Mouse (Mus musculus) ovary, postnatal 10 days (tissue): ENCODE data around the gene Hoxb9.

Source experiments
- DNase-seq: peaks from one replicate; pipeline ENCODE4 v3.0.0; 2022; ENCODE audit warnings: low spot score

Gene Hoxb9

DNA sequence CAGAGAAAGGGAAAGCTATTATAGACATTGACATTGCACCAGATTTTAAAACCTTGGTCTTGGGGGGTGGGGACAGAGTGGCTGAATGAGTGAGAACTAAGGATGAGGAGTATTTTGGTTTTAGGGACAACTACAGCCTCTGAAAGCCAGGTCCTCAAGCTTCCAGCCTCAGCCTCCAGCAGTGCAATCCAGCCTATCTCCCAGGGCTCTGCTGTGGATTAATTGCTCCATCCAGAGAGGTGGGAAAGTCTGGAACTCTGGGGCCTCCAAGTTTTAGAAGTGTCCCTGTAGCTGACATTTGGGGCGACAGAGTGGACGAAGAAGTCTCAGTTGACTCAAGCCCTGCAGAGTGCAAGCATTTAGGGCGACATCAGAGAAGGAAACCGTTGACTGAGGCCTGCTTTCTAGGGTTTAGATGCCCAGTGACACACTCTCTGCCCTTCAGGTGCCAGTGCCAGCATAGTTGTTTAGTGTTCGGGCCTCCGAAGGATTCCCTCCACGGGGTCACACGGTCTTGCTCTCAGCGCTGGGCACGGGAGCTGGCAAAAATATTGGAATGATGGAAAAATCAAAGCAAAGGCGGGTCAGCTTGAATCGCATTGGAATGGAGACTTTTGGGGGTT, 42.7 kb downstream of the Hoxb9 start:
- DNase-seq = no peak

DNA sequence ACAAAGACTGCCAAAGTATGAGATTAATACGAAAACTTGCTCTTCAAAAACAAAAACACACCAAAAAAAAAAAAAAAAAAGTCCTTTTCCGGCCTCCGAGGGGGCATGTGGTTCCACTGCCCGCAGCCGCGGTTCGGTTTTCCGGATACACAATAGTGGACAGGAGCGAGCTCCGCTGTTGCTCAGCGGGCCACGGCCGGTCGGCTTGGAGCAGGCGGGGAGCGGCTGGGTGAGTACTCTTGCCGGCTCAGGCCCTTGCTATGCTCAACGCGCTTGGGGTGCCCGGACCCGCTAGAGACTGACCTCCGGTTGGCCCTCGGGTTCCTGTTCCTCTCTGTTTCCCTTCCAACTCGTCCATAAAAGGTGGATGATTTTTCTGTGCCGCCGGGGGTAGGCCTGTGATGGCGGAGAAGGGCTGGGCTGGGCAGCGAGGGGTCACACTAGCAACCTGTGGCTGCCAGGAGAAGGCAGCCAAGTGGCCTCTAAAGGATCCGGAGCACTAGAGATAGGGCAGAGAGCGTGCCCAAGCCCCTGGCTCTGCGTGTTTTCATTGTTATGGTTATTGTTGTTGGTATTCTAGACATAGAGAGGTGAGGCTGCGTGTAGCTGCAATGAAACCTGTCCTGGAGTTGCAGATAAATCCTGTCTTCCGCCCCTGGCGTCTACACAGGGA, 43.5 kb downstream of the Hoxb9 start:
- no peak for DNase-seq

DNA sequence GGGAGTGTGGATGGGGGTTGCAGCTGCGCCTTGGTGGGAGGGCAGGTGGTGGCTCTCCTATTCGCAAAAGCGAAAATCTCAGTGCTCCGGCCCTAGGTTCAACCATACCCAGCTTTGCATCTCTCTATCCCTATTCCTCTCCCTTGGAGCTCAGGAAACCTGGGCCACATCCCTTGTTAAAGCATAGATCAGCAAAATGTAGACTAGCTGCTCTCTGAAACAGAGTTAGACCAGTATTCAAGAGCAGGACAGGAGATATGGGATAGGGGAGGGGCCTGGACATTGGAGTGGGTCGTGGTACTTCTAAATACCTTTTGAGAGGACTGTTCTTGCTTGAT, 44.1 kb downstream of the Hoxb9 start:
- DNase-seq = no peak

DNA sequence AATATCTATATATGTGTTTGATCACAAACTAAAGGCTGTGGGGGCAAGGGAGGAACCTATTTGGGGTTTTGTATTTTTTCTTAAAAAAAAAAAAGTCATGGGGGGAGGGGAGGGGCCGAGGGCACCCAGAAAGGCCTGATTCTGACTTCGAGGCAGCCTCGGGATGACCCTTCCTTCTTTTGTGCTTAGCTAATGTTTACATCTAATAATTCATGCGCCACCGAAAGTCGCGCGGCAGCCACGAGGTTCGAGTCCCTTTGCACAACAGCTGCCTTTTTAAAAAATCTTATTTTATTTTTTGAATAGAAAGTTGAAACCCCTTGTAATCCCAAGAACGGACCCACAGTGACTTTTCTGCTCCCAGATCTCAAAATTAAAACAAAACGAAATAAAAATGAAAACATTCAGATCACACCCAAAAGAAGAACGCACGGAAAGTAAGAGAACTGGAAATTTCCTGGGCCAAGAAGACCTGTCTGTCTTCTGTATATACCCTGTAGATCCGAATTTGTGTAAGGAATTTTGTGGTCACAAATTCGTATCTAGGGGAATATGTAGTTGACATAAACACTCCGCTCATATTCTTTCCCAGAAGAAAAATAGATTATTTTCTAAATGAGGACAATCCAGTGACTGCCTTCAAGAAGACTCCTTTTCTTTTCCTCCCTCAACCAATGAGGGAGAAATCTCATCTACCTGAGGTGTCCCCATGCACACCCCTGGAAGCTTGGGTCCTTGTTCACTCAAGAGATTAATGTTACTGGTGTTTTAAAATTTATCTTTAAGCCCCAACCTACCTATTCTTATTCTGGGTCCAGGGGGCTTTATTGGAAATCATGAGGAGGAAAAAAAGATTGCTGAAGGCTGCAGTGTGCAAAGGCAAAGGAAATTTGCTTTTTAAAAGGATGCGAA, 45.7 kb downstream of the Hoxb9 start:
- no peak for DNase-seq

DNA sequence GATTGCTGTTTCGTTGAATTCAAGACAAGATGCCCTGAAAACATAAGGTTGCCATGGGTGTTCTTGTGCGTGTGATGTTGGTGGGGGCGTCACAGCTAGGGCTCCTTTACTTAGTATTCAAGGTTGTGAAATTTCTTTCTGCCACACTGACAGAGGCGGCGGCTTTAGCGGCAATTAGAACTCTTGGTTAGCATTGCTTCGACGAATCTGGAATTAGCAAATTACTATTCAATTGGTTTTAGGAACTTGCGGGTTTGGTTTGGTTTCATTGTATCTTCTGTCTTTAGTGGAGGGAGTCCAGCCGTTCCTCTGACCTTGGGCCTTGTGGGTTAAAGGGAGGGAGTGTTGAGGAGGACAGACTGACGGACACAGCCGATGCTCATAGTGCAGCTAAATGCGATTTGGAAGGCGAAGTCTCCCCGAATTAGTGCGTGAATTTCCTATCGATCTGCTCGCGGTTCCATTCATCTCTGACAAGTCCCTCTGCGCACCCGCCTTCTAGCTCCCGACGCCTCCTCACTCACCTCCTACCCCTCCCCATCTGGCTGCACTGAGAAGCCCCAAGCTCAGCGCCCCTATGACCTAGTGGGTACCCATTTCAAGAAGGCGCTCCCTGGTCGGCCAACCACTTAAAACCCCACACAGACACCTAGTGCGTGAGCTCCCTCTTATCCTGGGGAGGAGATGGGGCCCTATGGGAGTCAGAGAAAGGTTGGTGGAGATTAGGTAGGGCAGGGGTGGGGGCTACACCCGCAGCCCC, 46.5 kb downstream of the Hoxb9 start, which contains the start of gene Hoxb4:
Hoxb4 (plus strand) TSS at position 660 of the 760 bp plus-strand sequence.
- no peak for DNase-seq

DNA sequence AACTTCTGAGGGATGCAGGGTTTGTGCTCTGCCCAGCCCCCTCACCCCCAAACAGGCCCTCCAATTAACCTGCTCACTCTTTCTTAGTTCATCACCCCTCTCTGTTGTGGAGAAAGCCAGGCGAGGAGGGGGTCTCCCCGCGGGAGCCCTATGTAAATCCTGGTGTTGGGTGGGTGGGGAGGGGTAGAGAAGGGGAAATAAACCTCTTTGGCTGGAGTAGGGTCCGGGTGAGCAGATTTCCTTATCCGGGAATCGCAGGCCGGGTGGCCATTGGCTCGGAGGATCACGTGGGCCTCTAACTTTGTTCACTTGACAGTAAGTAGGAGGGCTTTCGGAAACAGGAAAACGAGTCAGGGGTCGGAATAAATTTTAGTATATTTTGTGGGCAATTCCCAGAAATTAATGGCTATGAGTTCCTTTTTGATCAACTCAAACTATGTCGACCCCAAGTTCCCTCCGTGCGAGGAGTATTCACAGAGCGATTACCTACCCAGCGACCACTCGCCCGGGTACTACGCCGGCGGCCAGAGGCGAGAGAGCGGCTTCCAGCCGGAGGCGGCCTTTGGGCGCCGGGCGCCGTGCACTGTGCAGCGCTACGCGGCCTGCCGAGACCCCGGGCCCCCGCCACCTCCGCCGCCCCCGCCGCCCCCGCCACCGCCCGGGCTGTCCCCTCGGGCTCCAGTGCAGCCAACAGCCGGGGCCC, 47.3 kb downstream of the Hoxb9 start:
- DNase-seq = no peak

DNA sequence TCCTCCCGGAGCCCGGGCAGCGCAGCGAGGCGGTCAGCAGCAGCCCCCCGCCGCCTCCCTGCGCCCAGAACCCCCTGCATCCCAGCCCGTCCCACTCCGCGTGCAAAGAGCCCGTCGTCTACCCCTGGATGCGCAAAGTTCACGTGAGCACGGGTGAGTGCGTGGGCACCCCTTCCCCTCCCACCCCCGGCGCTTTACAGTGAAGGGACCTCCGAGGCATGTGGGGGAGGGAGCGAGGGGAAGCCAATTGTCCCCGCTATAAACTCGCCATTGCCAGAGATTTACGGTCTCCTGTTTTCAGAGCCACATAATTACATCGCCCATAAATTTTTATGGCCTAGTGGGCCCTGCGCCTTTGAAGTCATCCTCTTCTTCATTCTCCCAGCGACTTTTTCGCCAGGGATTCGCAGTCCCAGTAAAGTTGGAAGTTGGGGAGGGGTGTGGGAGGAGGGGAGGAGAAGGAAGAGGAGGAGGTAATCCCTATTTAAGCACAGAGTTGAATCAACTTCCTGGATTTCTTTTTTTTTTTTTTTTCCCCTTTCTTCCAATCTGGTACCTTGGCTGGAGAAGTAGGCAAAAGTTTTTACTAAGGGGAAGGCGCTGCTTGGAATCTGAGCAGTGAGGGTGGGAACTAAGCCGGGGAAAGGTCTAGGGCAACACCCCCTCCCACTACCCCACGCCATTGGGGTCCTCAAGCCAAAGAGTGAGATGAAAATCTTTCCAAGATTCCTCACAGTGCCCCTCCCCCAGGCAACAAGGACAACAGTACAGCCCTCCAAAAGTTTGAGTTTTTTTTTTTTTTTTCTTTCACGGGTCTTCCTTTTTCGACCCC, 48.0 kb downstream of the Hoxb9 start:
- no peak for DNase-seq

DNA sequence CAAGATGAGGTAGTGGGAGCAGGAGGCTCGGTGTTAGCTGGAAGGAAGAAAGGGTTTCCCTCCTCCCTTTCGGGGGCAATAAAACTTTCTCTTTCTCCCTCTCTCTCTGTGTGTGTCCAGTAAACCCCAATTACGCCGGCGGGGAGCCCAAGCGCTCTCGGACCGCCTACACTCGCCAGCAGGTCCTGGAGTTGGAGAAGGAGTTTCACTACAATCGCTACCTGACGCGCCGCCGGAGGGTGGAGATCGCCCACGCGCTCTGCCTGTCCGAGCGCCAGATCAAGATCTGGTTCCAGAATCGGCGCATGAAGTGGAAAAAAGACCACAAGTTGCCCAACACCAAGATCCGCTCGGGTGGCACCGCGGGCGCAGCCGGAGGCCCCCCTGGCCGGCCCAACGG, 48.7 kb downstream of the Hoxb9 start:
- no peak for DNase-seq

DNA sequence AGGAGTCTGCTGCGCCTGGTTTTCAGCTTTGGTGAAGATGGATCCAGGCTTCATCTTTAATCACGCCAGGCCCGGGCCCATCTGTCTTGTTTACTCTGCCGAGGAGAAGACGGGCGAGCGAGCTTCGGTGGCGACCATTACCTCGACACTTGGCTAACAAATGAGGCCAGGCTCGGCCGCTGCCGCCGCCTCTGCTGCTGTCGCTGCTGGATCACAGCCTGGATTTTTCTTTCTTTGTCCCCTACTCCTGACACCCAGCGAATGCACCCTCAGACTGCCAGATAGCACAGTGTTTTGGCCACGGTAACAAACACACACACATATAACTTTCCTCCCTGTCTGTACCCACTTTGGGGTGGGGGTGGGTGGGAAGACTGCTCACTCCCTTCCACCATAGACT, 49.4 kb downstream of the Hoxb9 start:
- DNase-seq = no peak

DNA sequence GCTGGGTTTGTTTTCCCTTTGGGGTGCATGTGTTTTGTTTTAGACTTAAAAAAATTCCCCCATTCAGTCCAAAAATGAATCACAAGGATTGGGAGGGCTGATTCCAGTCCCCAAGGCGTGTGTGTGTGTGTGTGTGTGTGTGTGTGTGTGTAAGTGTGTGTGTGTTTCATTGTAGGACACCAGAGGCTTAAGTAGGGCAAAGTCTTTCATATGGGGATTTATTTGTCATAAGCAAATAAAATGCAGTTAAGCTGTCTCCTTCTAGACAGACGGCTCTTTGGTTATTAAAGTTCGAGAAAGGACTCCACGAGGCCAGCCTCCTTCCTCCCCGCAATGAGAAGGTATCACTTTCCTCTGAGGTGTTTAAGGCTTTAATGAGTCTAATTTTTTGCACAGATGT, 50.6 kb downstream of the Hoxb9 start:
- DNase-seq = no peak

DNA sequence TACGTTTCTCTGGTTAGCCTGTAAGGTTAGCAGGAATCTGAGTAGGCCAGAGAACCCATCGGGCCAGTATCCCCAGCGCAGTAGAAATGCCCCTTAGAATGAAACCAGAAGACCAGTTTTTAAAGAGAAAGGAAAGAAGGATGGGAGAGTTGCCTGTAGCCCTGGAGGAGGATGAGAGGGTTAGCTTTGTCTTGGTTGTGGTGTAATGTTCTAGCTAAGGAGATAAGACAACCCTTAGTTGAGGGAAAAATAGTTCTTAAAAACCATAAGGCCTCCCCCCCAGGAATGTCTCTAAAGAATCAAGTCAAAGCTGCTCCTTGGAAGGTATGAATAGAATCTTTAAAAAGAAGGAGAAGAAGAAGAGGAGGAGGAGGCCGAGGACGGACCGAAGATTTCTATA, 51.5 kb downstream of the Hoxb9 start:
- no peak for DNase-seq

DNA sequence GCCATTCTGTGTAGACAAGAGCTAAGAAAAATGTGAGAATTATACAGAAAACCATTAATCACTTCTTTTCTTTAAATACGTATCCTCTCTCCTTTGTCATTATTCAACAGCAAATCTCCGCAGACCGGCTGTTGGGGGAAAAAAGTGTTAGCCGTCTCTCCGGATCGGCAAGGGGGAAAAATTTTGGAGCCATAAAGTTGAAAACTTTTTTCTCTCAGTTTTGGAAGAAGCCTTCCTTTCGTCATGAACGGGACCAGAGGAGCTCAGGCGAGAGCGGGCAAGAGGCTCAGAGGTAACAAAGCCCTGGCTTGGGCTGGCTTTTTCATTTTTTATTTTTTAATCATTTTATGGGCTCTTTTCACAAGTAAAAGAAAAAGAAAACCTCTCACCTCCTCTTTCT, 51.9 kb downstream of the Hoxb9 start, which contains the start of gene Hoxb3:
Hoxb3 (plus strand) TSS at position 173 of the 400 bp plus-strand sequence.
- DNase-seq = no peak

DNA sequence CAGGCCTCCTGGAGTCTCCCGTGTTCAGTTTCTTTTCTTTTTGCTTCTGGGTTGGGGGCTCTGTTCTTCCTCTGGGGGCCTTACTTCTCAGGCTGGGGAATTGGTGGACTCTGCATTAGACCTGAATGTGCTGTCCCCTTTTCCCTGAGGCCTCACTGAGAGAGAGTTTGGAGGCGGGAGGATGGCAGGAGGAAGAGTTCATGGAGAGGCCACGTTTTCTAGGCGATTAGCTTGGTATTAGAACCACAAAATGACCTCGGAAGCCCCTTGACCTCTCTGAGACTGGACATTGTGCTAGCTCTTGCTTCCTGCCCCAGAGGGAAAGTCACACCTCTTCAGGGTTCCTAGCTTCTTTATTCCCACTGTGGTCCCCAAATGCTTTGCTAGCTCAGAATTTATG, 52.9 kb downstream of the Hoxb9 start:
- DNase-seq = no peak

DNA sequence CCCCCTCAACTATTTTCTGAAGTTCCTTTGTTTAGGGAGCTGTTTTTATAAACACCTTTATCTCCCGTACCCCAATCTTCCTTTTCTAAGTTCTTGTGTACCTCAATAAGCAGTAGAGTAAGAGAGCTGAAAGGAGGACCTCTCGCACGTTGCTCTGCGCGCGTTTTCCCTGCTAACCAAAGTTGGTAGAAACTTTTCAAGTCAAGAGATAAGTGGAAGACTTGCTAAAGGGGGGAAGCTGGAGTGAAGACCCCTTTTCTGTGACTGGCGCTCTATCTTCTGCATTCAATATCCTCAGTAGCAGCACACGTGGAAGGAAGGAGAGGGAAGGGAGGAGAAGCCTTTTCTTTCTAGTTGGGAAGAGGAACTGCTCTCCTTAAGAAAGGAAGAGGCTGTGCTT, 53.7 kb downstream of the Hoxb9 start:
- no peak for DNase-seq

DNA sequence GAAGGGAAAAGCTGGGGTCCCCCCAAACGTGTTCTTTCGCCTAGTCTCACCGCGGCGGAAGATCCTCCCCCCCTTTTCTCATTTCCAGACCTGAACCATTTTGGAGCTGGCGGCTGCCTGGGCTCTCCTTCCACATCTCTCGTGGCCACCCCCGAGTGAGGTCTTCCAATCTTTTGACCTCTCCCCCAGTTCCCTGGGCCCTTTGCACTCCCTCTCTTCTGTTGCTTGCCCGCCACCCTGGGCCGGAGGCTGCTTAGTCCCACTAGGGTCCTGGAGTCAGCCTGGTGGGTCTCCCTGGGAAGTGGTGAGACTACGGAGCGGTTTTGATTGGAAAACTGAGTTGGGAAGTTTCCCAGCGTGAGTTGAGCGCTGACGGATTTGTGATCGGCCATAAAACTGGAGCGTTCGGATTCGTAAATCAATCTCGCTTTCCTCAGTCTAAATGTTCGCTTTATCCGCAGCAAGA, 54.5 kb downstream of the Hoxb9 start:
- no peak for DNase-seq
